Mouse (Mus musculus) megakaryocyte, embryonic 14.5 days (primary cell): ENCODE results near the gene Twf2. TPM values are rescaled to one million over a fixed set of nuclear protein-coding genes. Genes with fewer than 3 reads are reported as not detected.
A peak's percentile ranks its signal among the peaks of the same experiment; 100 is the strongest.

Experiments
- H3K27me3 ChIP-seq: replicated peaks from 2 replicates; pipeline ENCODE3; 2012; ENCODE audit warnings: inconsistent platforms
- H3K36me3 ChIP-seq: replicated peaks from 2 replicates; pipeline ENCODE3; 2012; ENCODE audit warnings: low read length, inconsistent platforms, mixed read lengths
- H3K4me1 ChIP-seq: 2 replicates; pipeline ENCODE4 v1.6.1; 2012; ENCODE audit warnings: inconsistent platforms
- H3K4me3 ChIP-seq: replicated peaks from 2 replicates; pipeline ENCODE3; 2012; ENCODE audit warnings: moderate library complexity, mild to moderate bottlenecking, inconsistent platforms
- H3K9me3 ChIP-seq: 2 replicates; pipeline ENCODE4 v1.6.1; 2012; ENCODE audit warnings: inconsistent platforms
- FLI1 ChIP-seq: IDR thresholded peaks from 2 replicates; pipeline ENCODE4 v1.6.1; 2012; ENCODE audit warnings: low read length, inconsistent platforms, mixed read lengths
- GATA1 ChIP-seq: IDR thresholded peaks from 3 replicates; pipeline ENCODE4 v1.6.1; 2012; ENCODE audit warnings: mixed read lengths, low read length, inconsistent platforms, borderline replicate concordance
- polyA plus RNA-seq: library from polyadenylated mRNA; stranded (reverse); fragments of >175 nt; gene quantifications from 2 replicates; pipeline ENCODE4 v1.2.3, GENCODE M21; 2012; ENCODE audit warnings: low replicate concordance; ENCODE audit not compliant: insufficient read depth

Gene Twf2
- 149 TPM in 2 replicates for polyA plus RNA-seq

DNA sequence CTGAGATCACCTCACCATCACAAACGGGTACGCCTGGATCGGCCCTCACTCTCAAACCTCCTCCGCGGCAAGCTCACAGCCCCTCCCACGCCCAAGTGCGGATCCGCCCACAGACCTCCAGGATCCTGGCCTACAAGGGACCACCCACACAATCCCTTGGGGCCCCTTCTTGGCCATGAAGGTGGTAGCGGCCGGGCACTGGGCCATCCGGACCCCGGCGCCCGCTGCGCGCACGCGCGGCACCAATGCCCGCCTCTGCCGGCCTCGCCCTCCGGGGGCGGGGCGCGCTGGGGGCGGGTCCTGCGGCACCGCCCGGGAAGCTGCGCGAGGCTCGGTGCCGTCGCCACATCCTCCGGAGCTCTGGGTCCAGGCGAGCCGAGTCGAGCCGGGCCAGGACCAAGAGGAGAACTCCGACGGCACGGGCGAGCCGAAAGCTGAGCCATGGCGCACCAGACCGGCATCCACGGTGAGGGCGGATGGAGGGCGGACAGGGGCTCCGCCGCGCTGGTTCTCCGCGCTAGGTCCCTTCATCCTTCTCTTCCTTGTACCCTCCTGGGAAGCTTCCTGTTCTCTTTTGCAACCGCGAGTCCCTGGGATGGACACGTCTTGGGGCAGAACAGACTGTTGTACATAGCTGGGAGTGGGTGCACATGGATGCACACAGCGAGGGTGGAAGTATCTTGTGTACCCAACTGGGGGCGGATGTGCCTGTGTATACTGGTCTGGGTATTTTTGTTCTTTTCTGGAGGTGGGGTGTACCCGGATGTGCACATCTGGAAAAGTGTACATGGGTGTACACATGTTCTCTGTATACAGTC lies at the start of gene Twf2:
Gene Twf2 (plus strand): TSS at position 290 of the 818 bp plus-strand sequence.
- H3K4me1 ChIP-seq, result peaks cover 84% of the 10 kb centered on the region
- no peaks in the 10 kb centered on the region for H3K9me3 ChIP-seq
- peaks cover 31% of the 10 kb centered on the region for H3K36me3 ChIP-seq
- peak within 1 kb of the TSS; percentile 100 for H3K4me3 ChIP-seq
- TF ChIP-seq GATA1 (no peak), FLI1 (no peak)
- no peaks in the 10 kb centered on the region for H3K27me3 ChIP-seq

DNA sequence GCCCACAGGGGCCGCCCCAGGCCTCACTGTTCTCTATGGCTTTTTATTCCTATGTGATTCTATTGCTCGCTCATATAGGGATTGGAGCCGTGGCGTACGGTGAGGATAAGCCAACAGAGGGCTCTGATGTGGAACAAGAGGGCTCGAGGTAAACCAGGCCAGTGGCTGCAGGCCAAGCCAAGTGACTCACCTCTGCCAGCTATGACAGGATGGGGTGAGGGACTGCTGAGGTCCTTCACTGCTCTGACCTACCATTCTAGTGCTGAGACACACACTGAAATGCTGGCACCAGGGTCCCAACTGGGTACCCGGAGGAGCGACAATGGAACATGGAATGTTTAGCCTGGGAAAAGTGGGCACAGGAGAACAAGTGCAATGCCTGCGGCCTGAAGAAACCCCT lies 48.8 kb upstream of the Twf2 start:
- Histone ChIP-seq H3K4me3 (no peak overlapping the region), H3K4me1 (peaks cover 13% of the 10 kb centered on the region), H3K27me3 (peaks cover 43% of the 10 kb centered on the region), H3K36me3 (no peaks in the 10 kb centered on the region), H3K9me3 (no peaks in the 10 kb centered on the region)
- TF ChIP-seq GATA1 (no peak), FLI1 (no peak)

DNA sequence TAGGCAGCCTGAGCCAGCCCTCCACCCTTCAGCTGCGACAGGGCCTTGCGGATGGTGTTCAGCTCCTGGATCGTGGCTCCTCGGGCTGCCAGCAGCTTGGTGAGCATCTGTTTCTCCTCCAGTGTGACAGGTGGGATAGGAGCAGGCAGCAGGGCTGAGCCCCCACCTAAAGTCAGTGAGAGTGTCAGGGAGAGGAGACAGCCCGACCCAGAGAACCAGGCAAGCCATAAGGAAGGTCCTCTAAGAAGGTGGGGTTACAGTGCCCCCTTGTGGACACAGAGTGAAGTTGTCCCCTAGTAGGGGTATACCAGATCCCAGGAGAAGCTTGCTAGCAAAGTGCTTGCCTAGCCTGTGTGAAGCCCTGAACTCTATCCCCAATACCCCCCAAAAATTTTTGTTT lies 46.5 kb upstream of the Twf2 start:
- H3K4me3 ChIP-seq, result no peak overlapping the region
- no peak for TF ChIP-seq GATA1
- no peak for TF ChIP-seq FLI1

DNA sequence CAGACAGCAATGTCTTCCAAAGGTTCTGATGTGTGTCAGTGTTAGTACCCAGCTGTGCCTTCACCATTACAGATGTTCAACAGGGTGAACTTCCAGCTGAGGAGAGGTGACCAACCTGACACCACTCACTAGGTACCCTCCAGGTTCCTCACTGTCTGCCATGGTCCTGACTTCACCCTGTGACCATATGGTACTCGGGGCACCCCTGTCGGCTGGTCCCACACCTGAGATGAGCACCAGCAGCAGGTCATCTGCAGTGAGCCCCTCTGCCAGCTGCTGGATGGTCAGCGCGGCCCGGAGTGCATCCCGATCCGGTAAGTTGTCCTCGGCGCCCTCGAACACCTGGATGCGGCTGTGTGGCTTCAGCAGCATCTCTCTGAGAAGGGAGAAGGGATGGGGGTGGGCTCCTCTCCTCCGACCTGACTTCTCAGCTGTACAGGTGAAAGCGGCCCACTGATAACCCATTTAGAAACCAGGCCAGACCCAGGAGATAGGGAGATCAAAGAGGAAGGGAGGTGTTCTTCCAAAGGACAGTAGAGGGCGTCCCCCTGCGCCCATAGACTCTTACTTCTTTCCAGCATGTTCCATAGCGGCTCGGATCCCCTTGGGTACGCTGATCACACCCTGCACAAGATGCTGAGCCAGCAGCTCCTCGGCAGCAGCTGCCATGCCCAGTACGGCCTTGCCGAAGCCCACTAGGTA lies 45.8 kb upstream of the Twf2 start:
- TF ChIP-seq FLI1, result no peak
- TF ChIP-seq GATA1, result no peak
- Histone ChIP-seq H3K9me3 (no peaks in the 10 kb centered on the region), H3K4me1 (peaks cover 14% of the 10 kb centered on the region), H3K4me3 (no peak overlapping the region), H3K36me3 (no peaks in the 10 kb centered on the region), H3K27me3 (peaks cover 18% of the 10 kb centered on the region)

More for the DNA sequence above, 46.5 kb upstream of the Twf2 start:
- peaks cover 14% of the 10 kb centered on the region for H3K4me1 ChIP-seq
- H3K27me3 ChIP-seq, result peaks cover 21% of the 10 kb centered on the region
- H3K9me3 ChIP-seq, result no peaks in the 10 kb centered on the region
- no peaks in the 10 kb centered on the region for H3K36me3 ChIP-seq

DNA sequence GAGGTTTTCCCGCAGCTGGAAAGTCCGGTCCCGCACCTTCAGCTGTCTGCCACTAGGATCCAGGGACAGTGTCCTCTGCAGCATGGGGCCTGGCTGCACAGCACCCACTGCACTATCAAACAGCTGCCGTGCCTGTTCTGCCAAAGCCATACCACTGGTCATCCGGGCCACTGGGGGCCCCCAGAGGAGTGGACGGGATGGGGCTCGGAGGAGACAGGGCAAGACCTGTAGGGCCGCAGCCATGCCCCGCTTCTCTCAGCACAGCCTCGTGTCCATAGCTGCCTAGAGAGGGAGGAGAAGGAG lies 45.3 kb upstream of the Twf2 start:
- Histone ChIP-seq H3K9me3 (no peaks in the 10 kb centered on the region), H3K4me3 (no peak overlapping the region), H3K27me3 (peaks cover 14% of the 10 kb centered on the region), H3K36me3 (no peaks in the 10 kb centered on the region), H3K4me1 (peaks cover 14% of the 10 kb centered on the region)
- no peak for TF ChIP-seq FLI1
- TF ChIP-seq GATA1, result no peak

GRCm38 (mm10) chr9:106158037-106158491 lies 44.8 kb upstream of the Twf2 start, which contains the start of gene Glyctk:
TSS of gene Glyctk (minus strand) at chr9:106158138.
- Histone ChIP-seq H3K4me1 (peaks cover 14% of the 10 kb centered on the region), H3K27me3 (peaks cover 13% of the 10 kb centered on the region), H3K9me3 (no peaks in the 10 kb centered on the region), H3K4me3 (no peak within 1 kb of the TSS), H3K36me3 (no peaks in the 10 kb centered on the region)
- TF ChIP-seq FLI1 (no peak), GATA1 (no peak)

DNA sequence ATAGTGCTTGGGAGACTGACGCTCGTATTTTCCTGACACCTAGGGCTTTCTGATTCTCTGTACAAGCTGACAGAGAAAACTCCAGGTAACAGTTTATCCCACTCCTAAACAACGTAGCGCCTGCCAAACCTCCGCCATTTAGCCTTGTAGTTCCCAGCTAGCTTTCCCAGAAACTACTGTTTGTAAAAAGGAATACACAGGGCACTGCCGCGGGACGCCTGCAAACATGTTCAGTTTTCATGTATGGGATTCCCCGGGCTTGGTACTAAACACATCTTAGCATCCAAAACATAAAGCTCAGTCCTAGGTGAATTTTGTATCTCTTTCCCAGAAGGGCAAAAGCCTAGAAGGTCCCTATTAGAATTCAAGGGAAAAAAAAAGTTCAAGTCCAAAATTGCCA lies 43.7 kb upstream of the Twf2 start:
- no peak for TF ChIP-seq FLI1
- no peak for TF ChIP-seq GATA1
- Histone ChIP-seq H3K4me1 (peaks cover 14% of the 10 kb centered on the region), H3K4me3 (peak overlapping the region; percentile 95), H3K9me3 (no peaks in the 10 kb centered on the region), H3K27me3 (peaks cover 8% of the 10 kb centered on the region), H3K36me3 (no peaks in the 10 kb centered on the region)

- TF ChIP-seq FLI1 (peak; percentile 87), GATA1 (no peak)
These were observed 43.1 kb upstream of the Twf2 start for GRCm38 (mm10) chr9:106159784-106160301.

GRCm38 (mm10) chr9:106160426-106160825 lies 42.5 kb upstream of the Twf2 start:
- peaks cover 14% of the 10 kb centered on the region for H3K4me1 ChIP-seq
- TF ChIP-seq GATA1 (no peak), FLI1 (no peak)
- H3K9me3 ChIP-seq, result no peaks in the 10 kb centered on the region
- no peaks in the 10 kb centered on the region for H3K36me3 ChIP-seq
- peak overlapping the region; percentile 95 for H3K4me3 ChIP-seq
- peaks cover 6% of the 10 kb centered on the region for H3K27me3 ChIP-seq

More at GRCm38 (mm10) chr9:106159784-106160301, 43.1 kb upstream of the Twf2 start:
- Histone ChIP-seq H3K9me3 (no peaks in the 10 kb centered on the region), H3K27me3 (peaks cover 8% of the 10 kb centered on the region), H3K36me3 (no peaks in the 10 kb centered on the region), H3K4me3 (peak overlapping the region; percentile 95), H3K4me1 (peaks cover 14% of the 10 kb centered on the region)

GRCm38 (mm10) chr9:106166709-106167108 lies 36.2 kb upstream of the Twf2 start:
- no peak for TF ChIP-seq GATA1
- no peak for TF ChIP-seq FLI1
- no peaks in the 10 kb centered on the region for H3K36me3 ChIP-seq
- peaks cover 9% of the 10 kb centered on the region for H3K4me1 ChIP-seq
- no peaks in the 10 kb centered on the region for H3K27me3 ChIP-seq
- H3K9me3 ChIP-seq, result no peaks in the 10 kb centered on the region
- H3K4me3 ChIP-seq, result no peak overlapping the region
